Mouse (Mus musculus) midbrain, embryonic 12.5 days (tissue): ENCODE data around the gene Mettl13. TPM values are rescaled to one million over a fixed set of nuclear protein-coding genes. Genes with fewer than 3 reads are reported as not detected.

Source experiments
- ATAC-seq: fragments of 200-750 bp; cut with Nextera tagmentation; 2 replicates; pipeline ENCODE4 v1.8.0; 2017; ENCODE audit warnings: low read depth, moderate TSS enrichment, moderate library complexity; ENCODE audit not compliant: low FRiP score
- H3K27ac ChIP-seq: fragments of 300-500 bp; sonication (generic); replicated peaks from 2 replicates; pipeline ENCODE4 v1.5.1; 2016; ENCODE audit warnings: mild to moderate bottlenecking
- H3K27me3 ChIP-seq: fragments of 300-500 bp; sonication (generic); 2 replicates; pipeline ENCODE4 v1.6.1; 2016; ENCODE audit warnings: mild to moderate bottlenecking
- H3K36me3 ChIP-seq: fragments of 300-500 bp; sonication (generic); 2 replicates; pipeline ENCODE4 v1.6.1; 2016
- H3K4me1 ChIP-seq: fragments of 300-500 bp; sonication (generic); 2 replicates; pipeline ENCODE4 v1.6.1; 2016
- H3K4me2 ChIP-seq: fragments of 300-500 bp; sonication (generic); replicated peaks from 2 replicates; pipeline ENCODE4 v1.6.1; 2016; ENCODE audit warnings: mild to moderate bottlenecking, moderate library complexity
- H3K4me3 ChIP-seq: fragments of 300-500 bp; sonication (generic); 2 replicates; pipeline ENCODE4 v1.5.1; 2016; ENCODE audit warnings: mild to moderate bottlenecking
- H3K9ac ChIP-seq: fragments of 300-500 bp; sonication (generic); replicated peaks from 2 replicates; pipeline ENCODE4 v1.6.1; 2016; ENCODE audit warnings: mild to moderate bottlenecking, moderate library complexity
- H3K9me3 ChIP-seq: fragments of 300-500 bp; sonication (generic); 2 replicates; pipeline ENCODE4 v1.6.1; 2016; ENCODE audit warnings: mild to moderate bottlenecking
- WGBS: fragments of 180-500 bp; shearing (Covaris S2); methylation state at CpG from one replicate; pipeline ENCODE4 v1.1.7; 2016; 5-methylcytosine and 5-hydroxymethylcytosine counted together
- polyA plus RNA-seq: library from polyadenylated mRNA; unstranded; fragments of >200 nt; fragmentation: Nextera tagmentation; extraction: Ambion mirVana; gene quantifications from 2 replicates; pipeline ENCODE4 v1.2.1, GENCODE M21; 2016

Mettl13 gene
- polyA plus RNA-seq: 22.5 and 24.0 TPM in 2 replicates

- ATAC-seq: peak; percentile 98
Measured at GRCm38 (mm10) chr1:162548016-162548916, at the start of gene Mettl13. Mettl13 (minus strand) TSS chr1:162548551.

GRCm38 (mm10) chr1:162597379-162598102, 49.2 kb upstream of the Mettl13 start:
- 93% methylated on average over 3 of the region's 3 CpGs for WGBS
- H3K27me3 ChIP-seq: no peaks in the 10 kb centered on the region
- ATAC-seq: no peak
- no peaks in the 10 kb centered on the region for H3K4me1 ChIP-seq
- H3K9ac ChIP-seq: no peak overlapping the region
- H3K36me3 ChIP-seq: peaks cover 12% of the 10 kb centered on the region
- H3K4me3 ChIP-seq: no peak overlapping the region
- no peak overlapping the region for H3K27ac ChIP-seq
- H3K4me2 ChIP-seq: no peak overlapping the region
- H3K9me3 ChIP-seq: no peaks in the 10 kb centered on the region

More at GRCm38 (mm10) chr1:162548016-162548916, at the start of gene Mettl13:
- Histone ChIP-seq H3K27me3 (no peaks in the 10 kb centered on the region), H3K9ac (peak within 1 kb of the TSS; percentile 62), H3K4me3 (peak within 1 kb of the TSS; percentile 78), H3K4me2 (peak within 1 kb of the TSS; percentile 94), H3K4me1 (peaks cover 16% of the 10 kb centered on the region), H3K27ac (peak within 1 kb of the TSS; percentile 76), H3K36me3 (peaks cover 29% of the 10 kb centered on the region), H3K9me3 (no peaks in the 10 kb centered on the region)
- WGBS: 1% methylated on average over 52 of the region's 52 CpGs

GRCm38 (mm10) chr1:162590415-162590997, 42.2 kb upstream of the Mettl13 start:
- Histone ChIP-seq H3K4me3 (no peak overlapping the region), H3K9me3 (no peaks in the 10 kb centered on the region), H3K27me3 (no peaks in the 10 kb centered on the region), H3K4me1 (peaks cover 11% of the 10 kb centered on the region), H3K27ac (no peak overlapping the region), H3K9ac (no peak overlapping the region), H3K36me3 (0 out of 2 replicates have a peak, but pooled peaks cover 3% of the 10 kb centered on the region), H3K4me2 (no peak overlapping the region)
- ATAC-seq: peak; percentile 20; the same call in 1 of the 2 replicates
- 79% methylated on average over 8 of the region's 8 CpGs for WGBS

- ATAC-seq: peak; percentile 96
- 0 out of 2 replicates have a peak overlapping the region, but pooled peaks have one; percentile 46 for H3K27ac ChIP-seq
- H3K9ac ChIP-seq: no peak overlapping the region
- 0 out of 2 replicates have a peak overlapping the region, but pooled peaks have one; percentile 5 for H3K4me2 ChIP-seq
- H3K4me3 ChIP-seq: no peak overlapping the region
- peaks cover 11% of the 10 kb centered on the region for H3K4me1 ChIP-seq
- H3K27me3 ChIP-seq: no peaks in the 10 kb centered on the region
- WGBS: 4% methylated on average over 9 of the region's 9 CpGs
- peaks cover 3% of the 10 kb centered on the region; the same call in 1 of the 2 replicates for H3K36me3 ChIP-seq
- H3K9me3 ChIP-seq: no peaks in the 10 kb centered on the region
Measured at GRCm38 (mm10) chr1:162589443-162589842, 41.1 kb upstream of the Mettl13 start.

- Histone ChIP-seq H3K27ac (no peak overlapping the region), H3K36me3 (peaks cover 8% of the 10 kb centered on the region; the same call in 1 of the 2 replicates), H3K4me1 (peaks cover 11% of the 10 kb centered on the region), H3K27me3 (no peaks in the 10 kb centered on the region), H3K9ac (no peak overlapping the region), H3K4me2 (no peak overlapping the region), H3K4me3 (no peak overlapping the region), H3K9me3 (no peaks in the 10 kb centered on the region)
- no peak for ATAC-seq
- WGBS: 71% methylated on average over 3 of the region's 3 CpGs
Measured at GRCm38 (mm10) chr1:162588606-162589005, 40.3 kb upstream of the Mettl13 start.

- H3K27me3 ChIP-seq: no peaks in the 10 kb centered on the region
- no peaks in the 10 kb centered on the region for H3K9me3 ChIP-seq
- no peak overlapping the region for H3K4me2 ChIP-seq
- H3K27ac ChIP-seq: no peak overlapping the region
- H3K9ac ChIP-seq: no peak overlapping the region
- WGBS: 82% methylated on average over 4 of the region's 4 CpGs
- peaks cover 11% of the 10 kb centered on the region for H3K4me1 ChIP-seq
- no peak for ATAC-seq
- peaks cover 19% of the 10 kb centered on the region for H3K36me3 ChIP-seq
- H3K4me3 ChIP-seq: no peak overlapping the region
Measured at GRCm38 (mm10) chr1:162586282-162586681, 37.9 kb upstream of the Mettl13 start.

- ATAC-seq: no peak
- Histone ChIP-seq H3K9me3 (no peaks in the 10 kb centered on the region), H3K27me3 (no peaks in the 10 kb centered on the region), H3K4me1 (no peaks in the 10 kb centered on the region), H3K4me3 (no peak overlapping the region), H3K36me3 (peaks cover 34% of the 10 kb centered on the region), H3K4me2 (no peak overlapping the region), H3K9ac (no peak overlapping the region), H3K27ac (no peak overlapping the region)
- 91% methylated on average over 2 of the region's 2 CpGs for WGBS
Measured at GRCm38 (mm10) chr1:162582884-162583283, 34.5 kb upstream of the Mettl13 start.

GRCm38 (mm10) chr1:162575098-162575497, 26.7 kb upstream of the Mettl13 start:
- Histone ChIP-seq H3K9me3 (no peaks in the 10 kb centered on the region), H3K27ac (no peak overlapping the region), H3K27me3 (no peaks in the 10 kb centered on the region), H3K9ac (no peak overlapping the region), H3K4me1 (peaks cover 9% of the 10 kb centered on the region; the same call in 1 of the 2 replicates), H3K4me2 (no peak overlapping the region), H3K4me3 (no peak overlapping the region), H3K36me3 (peaks cover 31% of the 10 kb centered on the region)
- no peak for ATAC-seq
- 95% methylated on average over 3 of the region's 3 CpGs for WGBS

GRCm38 (mm10) chr1:162570931-162571601, 22.7 kb upstream of the Mettl13 start:
- H3K36me3 ChIP-seq: peaks cover 12% of the 10 kb centered on the region
- H3K4me2 ChIP-seq: peak overlapping the region; percentile 71
- WGBS: under 1% methylated on average over 42 of the region's 46 CpGs
- H3K9me3 ChIP-seq: no peaks in the 10 kb centered on the region
- H3K4me3 ChIP-seq: peak overlapping the region; percentile 89
- peaks cover 12% of the 10 kb centered on the region; the same call in 1 of the 2 replicates for H3K4me1 ChIP-seq
- no peaks in the 10 kb centered on the region for H3K27me3 ChIP-seq
- H3K27ac ChIP-seq: peak overlapping the region; percentile 92
- H3K9ac ChIP-seq: peak overlapping the region; percentile 89
- no peak for ATAC-seq

- peak within 1 kb of the TSS; percentile 71 for H3K4me2 ChIP-seq
- peak; percentile 97 for ATAC-seq
- H3K9ac ChIP-seq: peak within 1 kb of the TSS; percentile 89
- peaks cover 12% of the 10 kb centered on the region for H3K36me3 ChIP-seq
- no peaks in the 10 kb centered on the region for H3K9me3 ChIP-seq
- WGBS: under 1% methylated on average over 39 of the region's 43 CpGs
- peak within 1 kb of the TSS; percentile 92 for H3K27ac ChIP-seq
- peak within 1 kb of the TSS; percentile 89 for H3K4me3 ChIP-seq
- H3K27me3 ChIP-seq: no peaks in the 10 kb centered on the region
- H3K4me1 ChIP-seq: peaks cover 12% of the 10 kb centered on the region; the same call in 1 of the 2 replicates
Measured at GRCm38 (mm10) chr1:162570260-162570748, 22.0 kb upstream of the Mettl13 start, which contains the start of gene Vamp4. Vamp4 (plus strand) TSS chr1:162570515.

- no peak overlapping the region for H3K4me2 ChIP-seq
- WGBS: 34% methylated on average over 3 of the region's 3 CpGs
- no peak for ATAC-seq
- no peak overlapping the region for H3K9ac ChIP-seq
- H3K36me3 ChIP-seq: no peaks in the 10 kb centered on the region
- no peak overlapping the region for H3K4me3 ChIP-seq
- H3K4me1 ChIP-seq: peaks cover 10% of the 10 kb centered on the region; the same call in 1 of the 2 replicates
- H3K27me3 ChIP-seq: no peaks in the 10 kb centered on the region
- H3K27ac ChIP-seq: no peak overlapping the region
- no peaks in the 10 kb centered on the region for H3K9me3 ChIP-seq
Measured at GRCm38 (mm10) chr1:162567351-162567750, 19.0 kb upstream of the Mettl13 start.
